Mouse (Mus musculus) cerebellum, postnatal 14 days (tissue): Measurements from ENCODE around the gene Samd4b.
A peak's percentile ranks its signal among the peaks of the same experiment; 100 is the strongest.
"Not testable (repeated sequence)": the region's sequence is repeated elsewhere in the genome, so short reads cannot be mapped to it uniquely, and the experiment has no call there.

Source experiments
- DNase-seq, 2 experiments: peaks; one replicate each; pipeline ENCODE4 v3.0.0; 2021; ENCODE audit warnings: mixed read lengths in 2 of 2

The Samd4b gene

GRCm38 (mm10) chr7:28392429-28393271 lies 205.3 kb downstream of the Samd4b start, which contains the start of the genes Med29 and Paf1:
Gene Med29, minus strand, starts transcription at chr7:28392708.
Gene Paf1, plus strand, starts transcription at chr7:28392951.
- peak; percentile 96 for DNase-seq

DNA sequence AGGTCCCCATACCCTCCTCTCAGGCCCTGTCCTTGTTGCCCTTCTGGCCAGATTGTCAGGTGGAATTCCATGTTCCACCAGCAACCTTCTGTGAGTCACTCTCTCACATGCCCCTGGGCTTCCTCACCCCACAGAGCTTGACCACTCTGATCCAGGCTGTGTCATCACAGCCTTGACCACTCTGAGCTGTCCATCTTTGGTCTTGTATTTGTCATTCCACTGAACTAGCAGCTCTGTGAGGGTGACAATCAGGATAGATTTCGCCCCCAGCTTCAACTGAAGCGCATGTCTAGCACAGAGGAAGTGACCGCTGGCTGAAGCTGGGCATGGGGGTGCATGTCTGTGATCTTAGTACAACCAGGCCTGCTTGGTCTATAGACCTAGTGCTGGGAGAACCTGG lies 207.6 kb downstream of the Samd4b start:
- DNase-seq: no peak

DNA sequence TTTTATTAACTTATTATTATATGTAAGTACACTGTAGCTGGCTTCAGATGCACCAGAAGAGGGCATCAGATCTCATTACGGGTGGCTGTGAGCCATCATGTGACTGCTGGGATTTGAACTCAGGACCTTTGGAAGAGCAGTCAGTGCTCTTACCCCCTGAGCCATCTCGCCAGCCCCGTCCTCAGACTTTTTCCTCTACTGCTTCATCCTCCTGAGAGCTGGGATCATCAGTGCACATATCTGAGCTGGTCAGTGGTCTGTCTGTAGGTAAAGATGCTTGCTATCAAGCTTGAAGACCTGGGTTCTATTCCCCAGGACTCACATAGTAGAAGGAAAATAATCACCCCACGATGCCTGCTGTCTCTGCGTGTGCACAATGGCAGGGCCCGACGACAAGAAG lies 210.6 kb downstream of the Samd4b start:
- not testable (repeated sequence) for DNase-seq

GRCm38 (mm10) chr7:28386877-28387276 lies 211.1 kb downstream of the Samd4b start:
- DNase-seq: not testable (repeated sequence)

GRCm38 (mm10) chr7:28386462-28386861 lies 211.5 kb downstream of the Samd4b start:
- DNase-seq: peak; percentile 80 to 88

GRCm38 (mm10) chr7:28386007-28386406 lies 211.9 kb downstream of the Samd4b start:
- no peak for DNase-seq

- DNase-seq: no peak
Measured at GRCm38 (mm10) chr7:28385196-28385595, 212.7 kb downstream of the Samd4b start.

DNA sequence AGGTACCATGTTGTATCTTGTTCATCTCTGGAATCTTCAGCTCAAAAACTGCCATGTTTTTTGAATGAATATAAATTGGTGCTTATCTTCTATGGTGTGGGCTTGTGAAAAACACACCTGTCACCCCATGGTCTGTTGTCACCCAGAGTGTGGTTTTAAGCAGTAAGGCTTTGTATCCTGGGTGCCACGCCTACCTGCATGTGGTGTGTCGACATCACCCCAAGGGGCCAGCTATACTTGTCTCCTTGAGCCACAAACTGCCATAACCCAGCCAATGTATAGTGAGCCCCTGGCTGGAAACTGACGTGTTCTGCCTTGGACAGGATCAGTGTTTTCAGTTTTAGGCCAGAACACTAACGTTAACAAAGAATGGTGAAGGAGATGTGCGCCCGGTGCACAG lies 213.8 kb downstream of the Samd4b start:
- DNase-seq: no peak

- DNase-seq: no peak
Measured at GRCm38 (mm10) chr7:28383606-28384005, 214.3 kb downstream of the Samd4b start.

DNA sequence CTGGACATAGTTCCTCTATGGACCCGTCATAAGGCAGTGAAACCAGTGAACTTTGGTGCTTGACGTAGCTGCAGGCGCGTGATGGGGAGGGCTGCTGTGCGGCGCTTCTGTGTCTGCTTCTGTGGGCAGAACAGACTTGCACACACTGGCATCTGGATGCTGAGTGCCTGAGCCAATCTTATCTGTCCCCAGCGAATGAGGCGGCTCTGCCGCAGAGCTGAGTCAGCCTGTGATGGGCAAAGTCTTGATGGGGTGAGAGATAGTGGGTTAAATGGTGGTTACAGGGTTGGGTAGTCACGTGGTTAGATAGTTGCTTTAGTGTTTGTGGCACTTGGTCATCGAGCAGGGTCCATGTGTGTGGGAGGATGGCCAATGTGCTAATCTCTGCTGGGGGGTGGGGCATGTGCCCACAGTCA lies 215.0 kb downstream of the Samd4b start:
- DNase-seq: no peak

DNA sequence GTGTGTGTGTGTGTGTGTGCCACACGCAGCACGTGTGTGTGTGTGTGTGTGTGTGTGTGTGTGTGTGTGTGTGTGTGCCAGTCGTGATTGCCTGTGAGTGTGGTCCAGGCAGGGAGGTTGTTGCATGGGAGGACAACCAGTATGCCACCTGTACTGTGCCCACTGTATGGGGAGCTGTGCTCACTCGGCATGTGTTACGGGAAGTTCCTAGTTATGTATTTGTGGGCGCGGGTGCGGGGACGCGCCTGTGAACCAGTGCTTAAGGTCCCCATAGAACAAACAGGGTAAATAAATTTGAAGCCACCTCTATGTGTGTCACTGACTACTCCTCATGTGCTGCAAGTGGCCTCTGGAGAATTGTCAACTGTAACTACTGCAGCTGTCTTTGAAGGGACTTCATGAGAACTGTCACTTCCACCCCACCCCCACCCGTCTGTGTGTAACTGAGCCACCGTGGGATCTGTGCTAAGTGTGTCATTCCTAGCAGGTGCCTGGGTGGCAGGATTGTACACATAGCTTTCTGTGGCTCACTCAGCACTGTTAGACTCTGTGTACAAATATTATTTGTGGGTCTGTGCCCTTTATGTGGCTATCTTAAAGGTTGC lies 215.5 kb downstream of the Samd4b start:
- no peak for DNase-seq

DNA sequence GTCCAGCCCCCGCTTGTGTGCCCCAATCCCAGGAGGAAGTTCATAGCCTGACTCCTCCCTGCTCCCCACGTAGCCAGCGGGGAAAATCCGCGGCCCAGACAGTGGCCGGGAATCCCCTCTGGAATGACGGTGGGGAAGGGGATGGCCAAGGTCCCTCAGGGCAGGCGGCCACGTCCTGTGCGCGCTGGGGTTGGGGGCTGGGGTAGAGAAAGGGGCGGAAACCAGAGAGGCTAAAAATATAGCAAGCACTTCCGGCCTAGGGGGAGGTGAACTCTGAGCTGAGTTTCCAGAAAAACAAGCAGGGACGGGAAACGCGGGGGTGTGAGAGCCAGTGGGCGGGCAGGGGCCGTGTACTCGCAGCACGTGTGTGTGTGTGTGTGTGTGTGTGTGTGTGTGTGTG lies 216.0 kb downstream of the Samd4b start:
- no peak for DNase-seq

- DNase-seq: no peak
Measured at GRCm38 (mm10) chr7:28381017-28381790, 216.7 kb downstream of the Samd4b start.

GRCm38 (mm10) chr7:28380237-28381016 lies 217.5 kb downstream of the Samd4b start, which contains the start of gene Zfp36:
Gene Zfp36, minus strand, starts transcription at chr7:28380253.
- DNase-seq: no peak

- DNase-seq: peak; percentile 65 to 67
Measured at GRCm38 (mm10) chr7:28378769-28379651, 218.9 kb downstream of the Samd4b start.

DNA sequence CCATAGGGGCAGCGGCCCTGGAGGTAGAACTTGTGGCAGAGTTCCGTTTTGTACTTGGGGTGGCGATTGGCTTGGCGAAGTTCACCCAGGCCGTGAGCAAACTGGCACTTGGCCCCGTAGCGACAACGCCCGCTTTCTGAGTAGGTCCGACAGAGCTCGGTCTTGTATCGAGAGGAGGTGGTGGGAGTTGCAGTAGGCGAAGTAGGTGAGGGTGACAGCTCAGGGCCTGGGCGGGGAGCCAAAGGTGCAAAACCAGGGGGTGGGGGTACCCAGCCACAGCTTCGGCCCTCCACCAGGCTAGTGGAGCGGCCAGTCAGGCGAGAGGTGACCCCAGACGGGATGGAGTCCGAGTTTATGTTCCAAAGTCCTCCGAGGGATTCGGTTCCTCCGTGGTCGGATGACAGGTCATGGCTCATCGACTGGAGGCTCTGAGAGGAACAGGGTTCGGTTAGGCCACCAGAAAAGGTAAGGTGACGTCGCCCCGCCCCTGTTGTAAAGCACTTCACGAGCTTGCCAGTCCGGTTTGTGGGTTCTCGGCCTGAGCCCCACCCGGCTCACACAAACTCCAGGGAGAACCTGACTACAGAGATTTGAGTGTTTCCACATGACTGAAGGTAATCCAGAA lies 219.8 kb downstream of the Samd4b start:
- DNase-seq: no peak

DNA sequence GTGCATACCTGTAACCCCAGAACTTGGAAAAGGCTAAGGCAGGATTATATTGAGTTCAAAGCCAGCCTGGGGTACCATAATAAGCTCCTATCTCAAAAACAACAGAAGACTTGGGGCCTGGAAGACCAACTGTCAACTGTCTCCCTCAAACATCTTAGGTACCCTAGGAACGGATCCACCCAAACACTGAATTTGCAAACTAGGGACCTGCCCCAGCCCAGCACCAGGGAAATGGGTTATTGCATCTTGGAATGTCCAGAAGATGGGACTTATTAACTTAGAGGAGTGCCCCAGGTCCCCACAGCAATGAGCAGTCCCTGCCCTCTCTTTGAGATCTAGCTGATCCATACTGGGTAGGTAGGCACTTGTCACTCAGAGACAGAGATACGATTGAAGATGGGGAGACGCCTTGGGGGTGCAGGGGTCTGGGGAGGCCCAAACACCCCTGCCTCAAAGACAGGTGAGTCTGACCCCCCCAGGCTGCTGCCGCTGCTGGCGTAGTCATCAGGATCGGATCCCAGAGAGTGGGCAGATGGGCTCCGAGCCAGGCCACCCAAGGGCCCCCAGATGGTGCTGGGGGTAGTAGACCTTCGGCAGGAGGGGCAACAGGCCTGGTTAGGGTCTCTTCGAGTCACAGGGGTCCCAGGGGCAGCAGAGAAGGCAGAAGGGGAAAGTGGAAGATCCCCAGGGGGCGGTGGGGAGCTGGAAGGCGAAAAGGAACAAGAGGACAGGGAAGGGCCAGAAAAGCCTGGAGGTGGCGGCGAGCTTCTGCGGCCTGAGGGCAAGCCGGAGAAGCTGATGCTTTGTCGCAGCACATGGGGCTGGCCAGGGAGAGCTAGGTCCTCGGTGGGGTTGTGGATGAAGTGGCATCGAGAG lies 220.5 kb downstream of the Samd4b start:
- DNase-seq: no peak

DNA sequence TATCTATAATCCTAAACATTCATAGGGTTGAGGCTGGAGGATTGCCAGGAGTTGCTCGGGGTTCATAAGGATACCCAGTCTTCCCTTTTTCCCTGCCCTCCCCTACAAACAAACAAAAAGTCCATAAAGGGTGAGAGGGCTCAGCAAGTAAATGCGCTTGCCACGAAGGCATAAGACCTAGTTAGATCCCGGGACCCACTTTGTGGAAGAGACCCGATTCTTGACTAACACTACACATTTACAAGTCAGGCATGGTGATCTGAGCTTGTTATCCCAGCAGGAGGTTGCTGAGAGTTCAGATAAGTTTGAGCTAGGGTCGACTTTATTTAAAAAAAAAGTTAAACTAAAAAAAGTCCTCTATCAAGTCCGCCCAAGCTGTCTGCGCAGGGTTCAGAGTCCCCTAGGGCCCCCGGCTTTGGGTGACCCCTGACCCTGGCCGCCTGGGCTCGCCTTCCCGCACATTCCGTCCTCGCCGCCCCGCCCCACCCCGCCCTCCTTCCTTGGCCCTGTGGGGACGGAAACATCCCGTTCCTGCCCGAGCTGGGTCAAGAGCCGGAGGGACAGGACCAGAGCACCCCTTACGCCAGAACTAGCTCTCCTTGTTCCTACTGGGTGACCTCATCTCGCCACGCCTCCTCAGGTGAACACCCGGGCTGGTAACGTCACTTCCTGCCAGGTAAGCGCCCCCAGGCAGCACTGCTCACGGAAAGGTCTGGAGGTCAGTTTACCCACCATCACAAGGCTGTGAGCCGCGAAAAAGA lies 221.8 kb downstream of the Samd4b start:
- DNase-seq: peak in 1 of 2 experiments; percentile 32
